Mouse (Mus musculus): Measurements from ENCODE around the gene Ell. TPM values are rescaled to one million over a fixed set of nuclear protein-coding genes. Genes with fewer than 3 reads are reported as not detected.

The Ell gene
- polyA plus RNA-seq, 1 experiment from 2014 or later: 13.0 TPM

DNA sequence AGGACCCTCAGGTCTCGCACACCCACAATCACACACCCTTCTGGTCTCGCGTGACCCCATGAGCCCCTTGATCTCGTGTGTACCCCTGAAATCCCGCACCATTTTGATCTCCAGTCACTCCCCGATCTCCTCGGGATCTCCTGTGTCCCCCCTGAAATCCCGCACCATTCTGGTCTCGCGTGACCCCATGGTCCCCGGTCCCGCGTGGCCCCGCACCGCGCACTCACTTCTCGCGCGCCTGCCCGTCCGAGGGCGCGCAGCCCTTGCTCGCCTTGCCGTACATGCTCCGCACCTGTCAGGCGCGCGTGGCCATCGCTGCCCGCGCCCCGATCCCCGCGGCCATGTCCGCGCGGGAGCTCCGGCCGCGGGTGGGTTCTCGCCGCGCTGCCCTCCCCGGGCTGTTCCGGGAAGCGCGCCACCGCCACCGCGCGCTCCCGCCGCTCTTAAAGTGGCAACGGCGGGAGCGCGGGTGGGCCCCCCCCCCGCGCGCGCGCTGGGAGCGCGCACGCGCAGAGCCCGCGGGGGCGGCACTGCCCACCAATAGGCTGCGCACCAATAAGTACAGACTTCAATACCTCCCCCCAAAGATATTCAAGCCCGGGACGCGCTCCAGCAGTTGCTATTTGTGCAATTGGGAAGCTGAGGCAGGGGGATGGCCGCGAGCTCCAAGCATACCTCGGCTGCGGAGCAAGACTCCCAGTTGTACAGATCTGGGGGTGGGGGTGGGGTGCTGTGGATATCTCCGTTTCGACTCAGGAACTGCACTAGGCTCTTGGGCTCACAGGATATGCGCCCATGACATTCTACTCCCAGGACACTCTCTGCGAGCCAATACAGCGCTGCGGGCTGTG lies 68.9 kb downstream of the Ell start:
- WGBS: 2% methylated on average over 83 of the region's 84 CpGs
- Histone ChIP-seq H3K9me3 (ENCODE audit: control insufficient read depth, low read length) (no peaks in the 10 kb centered on the region), H3K4me3 (ENCODE audit: control insufficient read depth in 1 of 2, insufficient read depth in 1 of 2, low read depth in 1 of 2, low read length in 2 of 2) (peak overlapping the region; percentile 64 to 94), H3K36me3 (ENCODE audit: control insufficient read depth, insufficient read depth, low read length) (no peaks in the 10 kb centered on the region), H3K27me3 (ENCODE audit: control insufficient read depth, insufficient read depth, low read length) (no peaks in the 10 kb centered on the region), H3K4me1 (ENCODE audit: control insufficient read depth in 2 of 2, insufficient read depth in 2 of 2, low read length in 2 of 2) (peaks cover 20 to 26% of the 10 kb centered on the region in 2 experiments; a peak in 3 of 4 replicates), H3K27ac (replicated peaks in 1 of 2; ENCODE audit: control insufficient read depth in 1 of 2, insufficient read depth in 1 of 2, low read depth in 2 of 2, low read length in 2 of 2) (peak overlapping the region; percentile 82 to 94), H3K4me2 (ENCODE audit: low read length) (peak overlapping the region; percentile 99), H3K9ac (ENCODE audit: low read length) (peak overlapping the region; percentile 82)
- ATAC-seq (ENCODE audit: insufficient number of reproducible peaks, insufficient read depth, low FRiP score, low read depth): no peak

DNA sequence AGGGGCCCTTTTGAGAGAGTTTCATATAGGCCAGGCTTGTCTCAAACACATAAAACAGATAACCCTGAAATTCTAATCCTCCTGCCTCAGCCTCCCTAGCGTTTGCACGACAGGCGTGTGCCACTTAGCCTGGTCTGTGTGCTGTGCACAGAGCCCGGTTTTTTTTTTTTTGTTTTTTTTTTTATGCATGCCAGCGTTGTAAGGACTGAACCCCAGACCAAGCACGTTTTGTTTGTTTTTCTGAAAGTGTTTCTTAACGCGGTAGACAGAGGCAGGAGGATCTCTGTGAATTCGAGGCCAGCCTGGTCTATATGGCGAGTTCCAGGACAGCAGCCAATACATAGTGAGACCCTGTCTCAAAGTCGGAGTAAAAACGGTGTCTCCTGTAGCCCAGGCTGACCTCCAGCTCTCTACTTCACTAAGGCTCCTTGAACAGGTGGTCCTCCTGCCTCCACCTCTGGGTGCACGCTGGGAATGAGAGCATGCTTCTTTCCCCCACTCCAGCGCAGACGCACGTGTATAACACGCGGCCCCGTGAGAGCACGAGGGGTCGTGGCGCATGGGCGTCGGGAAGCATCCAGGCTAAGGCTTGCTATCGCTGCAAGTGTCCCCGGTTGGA lies 69.6 kb downstream of the Ell start, which contains the start of gene Ssbp4:
TSS of gene Ssbp4 (minus strand) at position 124 of the 619 bp plus-strand sequence.
- peaks cover 20 to 26% of the 10 kb centered on the region in 2 experiments; a peak in 3 of 4 replicates for H3K4me1 ChIP-seq (ENCODE audit: control insufficient read depth in 2 of 2, insufficient read depth in 2 of 2, low read length in 2 of 2)
- peak within 1 kb of the TSS; percentile 82 for H3K9ac ChIP-seq (ENCODE audit: low read length)
- H3K4me3 ChIP-seq (ENCODE audit: control insufficient read depth in 1 of 2, insufficient read depth in 1 of 2, low read depth in 1 of 2, low read length in 2 of 2): peak within 1 kb of the TSS; percentile 64 to 94
- no peaks in the 10 kb centered on the region for H3K9me3 ChIP-seq (ENCODE audit: control insufficient read depth, low read length)
- 4% methylated on average over 26 of the region's 26 CpGs for WGBS
- no peaks in the 10 kb centered on the region for H3K36me3 ChIP-seq (ENCODE audit: control insufficient read depth, insufficient read depth, low read length)
- H3K27me3 ChIP-seq (ENCODE audit: control insufficient read depth, insufficient read depth, low read length): no peaks in the 10 kb centered on the region
- ATAC-seq (ENCODE audit: insufficient number of reproducible peaks, insufficient read depth, low FRiP score, low read depth): no peak; the same call in 1 of the 2 replicates
- peak within 1 kb of the TSS; percentile 94 to 98 for H3K27ac ChIP-seq (replicated peaks in 1 of 2; ENCODE audit: control insufficient read depth in 1 of 2, insufficient read depth in 1 of 2, low read depth in 2 of 2, low read length in 2 of 2)
- H3K4me2 ChIP-seq (ENCODE audit: low read length): peak within 1 kb of the TSS; percentile 99

DNA sequence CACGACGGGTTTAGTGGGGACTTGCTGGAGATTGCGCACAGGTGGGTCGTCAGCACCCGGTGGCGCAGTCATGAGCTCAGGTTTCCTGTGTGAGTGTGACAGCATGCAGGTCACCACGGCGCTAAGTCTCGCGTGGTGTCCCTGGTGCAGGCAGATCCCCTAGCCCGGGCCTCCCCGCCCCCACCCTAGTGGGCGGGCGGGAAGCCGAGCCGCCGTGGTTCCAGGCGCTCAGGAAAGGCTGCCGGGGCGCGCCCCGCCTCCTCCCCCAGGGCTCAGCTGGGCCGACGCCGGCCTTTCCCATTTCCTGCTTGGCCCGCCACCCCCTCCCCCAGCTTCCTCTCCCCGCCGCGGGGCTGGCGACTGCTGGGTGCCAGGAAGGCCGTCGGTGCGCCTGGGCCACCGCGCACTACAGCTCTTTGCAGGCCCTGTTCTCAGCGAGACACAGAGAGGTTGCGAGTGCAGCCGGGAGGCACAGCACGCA lies 70.2 kb downstream of the Ell start:
- 1% methylated on average over 32 of the region's 39 CpGs for WGBS
- Histone ChIP-seq H3K4me1 (ENCODE audit: control insufficient read depth in 2 of 2, insufficient read depth in 2 of 2, low read length in 2 of 2) (peaks cover 20 to 26% of the 10 kb centered on the region in 2 experiments; a peak in 3 of 4 replicates), H3K9me3 (ENCODE audit: control insufficient read depth, low read length) (no peaks in the 10 kb centered on the region), H3K27me3 (ENCODE audit: control insufficient read depth, insufficient read depth, low read length) (no peaks in the 10 kb centered on the region), H3K27ac (replicated peaks in 1 of 2; ENCODE audit: control insufficient read depth in 1 of 2, insufficient read depth in 1 of 2, low read depth in 2 of 2, low read length in 2 of 2) (peak overlapping the region; percentile 94 to 98), H3K36me3 (ENCODE audit: control insufficient read depth, insufficient read depth, low read length) (no peaks in the 10 kb centered on the region), H3K4me3 (ENCODE audit: control insufficient read depth in 1 of 2, insufficient read depth in 1 of 2, low read depth in 1 of 2, low read length in 2 of 2) (peak overlapping the region; percentile 54 to 64), H3K9ac (ENCODE audit: low read length) (peak overlapping the region; percentile 77), H3K4me2 (ENCODE audit: low read length) (peak overlapping the region; percentile 99)
- ATAC-seq (ENCODE audit: insufficient number of reproducible peaks, insufficient read depth, low FRiP score, low read depth): peak; percentile 72

DNA sequence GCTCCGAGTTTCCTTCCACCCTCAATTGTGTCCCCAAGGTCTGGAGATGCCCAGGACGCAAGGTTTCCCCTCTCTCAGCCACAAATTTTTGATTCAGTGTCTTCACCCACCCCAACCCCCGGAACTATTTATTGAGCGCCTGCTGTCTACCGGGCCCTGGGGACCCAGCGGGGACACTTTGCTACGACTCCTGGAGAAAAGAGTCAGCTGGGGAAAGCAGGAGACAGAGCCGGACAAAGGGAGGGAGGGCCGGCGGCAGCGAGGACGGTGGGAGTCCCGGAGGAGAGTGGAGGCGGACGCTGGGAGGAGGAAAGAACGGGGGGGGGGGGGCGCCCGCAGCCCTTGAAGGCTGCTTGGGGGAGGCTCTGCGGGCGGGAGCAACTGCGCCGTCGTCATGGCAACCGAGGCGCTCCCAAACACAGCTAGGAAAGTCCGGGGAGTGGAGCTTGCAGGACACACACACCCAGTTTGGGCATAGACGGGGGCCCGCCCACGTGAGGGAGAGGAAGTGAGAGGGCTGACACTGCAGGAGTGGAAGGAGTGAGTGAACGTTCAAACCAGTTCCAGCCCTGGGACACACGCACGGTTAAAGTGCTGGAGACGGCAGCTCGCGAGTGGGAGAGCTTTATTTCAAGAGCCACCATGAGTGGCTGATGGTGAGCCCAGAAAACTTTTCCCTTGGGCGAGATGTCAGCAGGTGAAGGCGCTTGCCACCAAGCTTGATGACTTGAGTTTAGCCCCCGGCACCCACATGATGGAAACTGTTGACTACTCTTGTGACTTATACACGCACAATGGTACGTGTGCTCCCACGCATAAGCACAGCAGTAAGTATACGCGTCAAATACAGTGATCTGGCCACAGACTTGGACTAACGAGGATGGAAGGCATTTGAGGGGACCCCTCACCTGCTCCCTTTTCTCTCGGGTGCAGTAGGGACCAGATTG lies 70.9 kb downstream of the Ell start:
- H3K4me3 ChIP-seq (ENCODE audit: control insufficient read depth in 1 of 2, insufficient read depth in 1 of 2, low read depth in 1 of 2, low read length in 2 of 2): peak overlapping the region; percentile 54 to 64
- ATAC-seq (ENCODE audit: insufficient number of reproducible peaks, insufficient read depth, low FRiP score, low read depth): peak; percentile 66
- peaks cover 20 to 26% of the 10 kb centered on the region in 2 experiments; a peak in 3 of 4 replicates for H3K4me1 ChIP-seq (ENCODE audit: control insufficient read depth in 2 of 2, insufficient read depth in 2 of 2, low read length in 2 of 2)
- H3K4me2 ChIP-seq (ENCODE audit: low read length): peak overlapping the region; percentile 99
- H3K9ac ChIP-seq (ENCODE audit: low read length): peak overlapping the region; percentile 77
- H3K27me3 ChIP-seq (ENCODE audit: control insufficient read depth, insufficient read depth, low read length): no peaks in the 10 kb centered on the region
- WGBS: 1% methylated on average over 44 of the region's 45 CpGs
- peak overlapping the region; percentile 94 to 98 for H3K27ac ChIP-seq (replicated peaks in 1 of 2; ENCODE audit: control insufficient read depth in 1 of 2, insufficient read depth in 1 of 2, low read depth in 2 of 2, low read length in 2 of 2)
- H3K9me3 ChIP-seq (ENCODE audit: control insufficient read depth, low read length): no peaks in the 10 kb centered on the region
- no peaks in the 10 kb centered on the region for H3K36me3 ChIP-seq (ENCODE audit: control insufficient read depth, insufficient read depth, low read length)

DNA sequence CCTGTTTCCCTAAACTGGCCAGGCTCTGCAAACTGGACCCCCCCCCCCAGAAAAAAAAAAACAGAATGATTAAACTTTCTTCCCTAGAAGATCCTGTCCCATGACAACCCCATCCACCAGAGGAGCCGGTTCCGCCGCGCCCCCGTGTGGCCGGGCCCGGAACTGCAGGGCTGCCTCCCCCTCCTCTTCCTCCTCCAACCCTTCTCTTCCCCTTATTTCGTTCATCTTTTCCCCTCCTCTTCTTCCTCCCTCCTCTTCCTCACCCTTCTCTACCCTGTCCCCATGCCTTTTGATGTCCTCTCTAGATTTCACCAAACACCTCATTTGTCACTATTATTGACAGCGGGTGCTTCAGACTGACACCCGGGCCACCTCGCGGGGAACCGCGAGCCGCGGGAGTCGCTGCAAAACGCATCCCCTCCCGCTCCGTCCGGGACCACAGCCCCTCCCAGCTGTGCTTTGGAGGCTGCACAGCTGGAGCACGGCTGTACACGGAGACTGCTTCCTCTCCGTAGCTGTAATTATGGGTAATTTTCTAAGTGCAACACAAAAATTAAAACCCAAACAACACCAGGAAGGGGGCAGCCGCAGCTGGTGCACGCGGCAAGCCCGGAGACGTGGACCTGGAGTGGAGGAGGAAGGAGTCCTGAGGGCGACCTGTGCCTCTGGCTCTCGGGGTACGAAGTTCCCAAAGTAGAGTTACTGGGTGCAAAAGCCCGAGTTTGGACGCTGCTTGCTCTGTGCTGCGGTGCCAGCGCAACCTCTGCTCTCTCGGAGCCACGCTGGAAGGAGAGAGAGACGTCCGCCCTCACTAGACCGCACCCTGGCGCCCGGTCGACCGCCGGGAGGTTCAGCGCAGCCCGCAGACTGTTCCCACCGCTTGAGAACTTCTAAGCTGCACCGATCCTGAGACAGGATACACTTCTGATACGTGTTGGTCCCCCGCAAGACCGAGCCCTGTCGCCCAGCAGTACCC lies 71.8 kb downstream of the Ell start:
- Histone ChIP-seq H3K9me3 (ENCODE audit: control insufficient read depth, low read length) (no peaks in the 10 kb centered on the region), H3K4me2 (ENCODE audit: low read length) (peak overlapping the region; percentile 99), H3K27me3 (ENCODE audit: control insufficient read depth, insufficient read depth, low read length) (no peaks in the 10 kb centered on the region), H3K4me3 (ENCODE audit: control insufficient read depth in 1 of 2, insufficient read depth in 1 of 2, low read depth in 1 of 2, low read length in 2 of 2) (peak overlapping the region; percentile 54 to 64), H3K27ac (replicated peaks in 1 of 2; ENCODE audit: control insufficient read depth in 1 of 2, insufficient read depth in 1 of 2, low read depth in 2 of 2, low read length in 2 of 2) (peak overlapping the region; percentile 80 to 94; a peak in 3 of 4 replicates), H3K36me3 (ENCODE audit: control insufficient read depth, insufficient read depth, low read length) (no peaks in the 10 kb centered on the region), H3K4me1 (ENCODE audit: control insufficient read depth in 2 of 2, insufficient read depth in 2 of 2, low read length in 2 of 2) (peaks cover 20 to 26% of the 10 kb centered on the region in 2 experiments; a peak in 3 of 4 replicates), H3K9ac (ENCODE audit: low read length) (peak overlapping the region; percentile 77)
- no peak for ATAC-seq (ENCODE audit: insufficient number of reproducible peaks, insufficient read depth, low FRiP score, low read depth)
- under 1% methylated on average over 54 of the region's 54 CpGs for WGBS

DNA sequence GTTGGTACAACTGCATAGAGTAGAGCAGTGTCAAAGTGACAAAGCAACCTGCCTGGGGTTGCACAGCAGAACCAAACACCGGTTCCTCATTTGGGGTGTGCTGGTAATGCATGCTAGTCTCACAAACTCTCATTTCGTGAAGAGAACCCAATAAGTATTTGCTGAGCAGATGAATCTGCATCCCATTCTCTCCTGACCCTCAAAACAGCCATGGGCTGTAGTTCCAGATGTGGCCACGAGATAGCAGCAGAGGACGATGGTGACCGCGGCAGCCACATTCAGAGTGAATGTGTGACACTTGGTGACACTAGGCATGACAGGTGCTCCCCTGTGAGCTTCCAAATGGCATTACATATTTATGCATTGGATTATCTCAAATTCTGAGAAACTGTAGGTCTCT lies 72.6 kb downstream of the Ell start:
- 0% methylated on average over 6 of the region's 6 CpGs for WGBS
- Histone ChIP-seq H3K4me1 (ENCODE audit: control insufficient read depth in 2 of 2, insufficient read depth in 2 of 2, low read length in 2 of 2) (peaks cover 19 to 25% of the 10 kb centered on the region in 2 experiments; a peak in 3 of 4 replicates), H3K4me2 (ENCODE audit: low read length) (peak overlapping the region; percentile 99), H3K9me3 (ENCODE audit: control insufficient read depth, low read length) (no peaks in the 10 kb centered on the region), H3K27ac (replicated peaks in 1 of 2; ENCODE audit: control insufficient read depth in 1 of 2, insufficient read depth in 1 of 2, low read depth in 2 of 2, low read length in 2 of 2) (peak overlapping the region; percentile 30 to 94; a peak in 3 of 4 replicates), H3K4me3 (ENCODE audit: control insufficient read depth in 1 of 2, insufficient read depth in 1 of 2, low read depth in 1 of 2, low read length in 2 of 2) (peak overlapping the region; percentile 48 to 64), H3K27me3 (ENCODE audit: control insufficient read depth, insufficient read depth, low read length) (no peaks in the 10 kb centered on the region), H3K36me3 (ENCODE audit: control insufficient read depth, insufficient read depth, low read length) (no peaks in the 10 kb centered on the region), H3K9ac (ENCODE audit: low read length) (peak overlapping the region; percentile 77)
- ATAC-seq (ENCODE audit: insufficient number of reproducible peaks, insufficient read depth, low FRiP score, low read depth): no peak

Data from heart, embryonic 14.5 days (tissue).